Mouse (Mus musculus): ENCODE measurements around the gene Catsperd. TPM values are rescaled to one million over a fixed set of nuclear protein-coding genes. Genes with fewer than 3 reads are reported as not detected.
"Not testable (repeated sequence)": the region's sequence is repeated elsewhere in the genome, so short reads cannot be mapped to it uniquely, and the experiment has no call there.

Catsperd gene
- polyA plus RNA-seq, 1 experiment, result not detected

DNA sequence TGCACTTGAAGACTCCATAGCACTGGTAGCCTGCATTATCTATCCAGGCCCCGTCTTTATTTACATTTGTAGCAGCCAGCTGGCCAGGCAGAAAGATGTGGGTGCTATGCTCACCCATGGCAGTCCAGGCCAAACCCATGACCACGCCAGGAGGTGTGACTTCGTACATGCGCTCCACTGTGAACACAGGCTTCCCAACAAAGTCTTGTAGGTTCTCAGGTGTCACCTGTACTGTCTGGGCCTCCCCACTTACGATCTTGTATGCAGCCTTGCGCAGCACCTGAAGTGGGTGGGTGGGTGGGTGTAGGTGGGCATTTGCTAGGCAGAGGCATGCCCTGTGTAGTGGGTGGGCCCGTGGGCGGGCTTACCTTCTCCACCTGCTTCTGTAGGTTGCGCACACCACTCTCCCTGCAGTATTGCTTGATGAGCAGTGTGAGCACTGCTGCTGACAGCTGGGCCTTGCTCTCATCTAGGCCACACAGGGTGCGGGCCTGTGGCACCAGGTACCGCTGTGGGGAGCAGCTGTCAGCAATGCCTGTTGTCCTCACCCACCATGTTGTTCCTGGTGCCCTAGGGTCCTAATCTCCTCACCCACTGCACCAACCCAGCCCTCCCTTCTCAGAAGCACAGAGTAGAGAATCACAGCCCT, 12.7 kb upstream of the Catsperd start:
- TF ChIP-seq CTCF (IDR thresholded peaks at IDR 0.05; ENCODE audit: control insufficient read depth, insufficient read depth, low read length), result no peak
- Histone ChIP-seq H3K27ac (ENCODE audit: control insufficient read depth, insufficient read depth, low read depth, low read length, poor library complexity) (no peak overlapping the region), H3K4me3 (replicated peaks; ENCODE audit: control insufficient read depth, low read depth, low read length) (no peak overlapping the region), H3K4me1 (ENCODE audit: control insufficient read depth, insufficient read depth, low read length) (peaks cover 5% of the 10 kb centered on the region; the same call in 1 of the 2 replicates)
- 74% methylated on average over 11 of the region's 11 CpGs for WGBS

GRCm38 (mm10) chr17:56615792-56616191, 12.2 kb upstream of the Catsperd start:
- WGBS, result 85% methylated on average over 4 of the region's 4 CpGs
- Histone ChIP-seq H3K4me3 (replicated peaks; ENCODE audit: control insufficient read depth, low read depth, low read length) (no peak overlapping the region), H3K4me1 (ENCODE audit: control insufficient read depth, insufficient read depth, low read length) (peaks cover 5% of the 10 kb centered on the region; the same call in 1 of the 2 replicates), H3K27ac (ENCODE audit: control insufficient read depth, insufficient read depth, low read depth, low read length, poor library complexity) (no peak overlapping the region)
- TF ChIP-seq POLR2A (IDR thresholded peaks at IDR 0.05; ENCODE audit: borderline replicate concordance, control insufficient read depth, low read depth, low read length) (no peak), CTCF (IDR thresholded peaks at IDR 0.05; ENCODE audit: control insufficient read depth, insufficient read depth, low read length) (no peak)

GRCm38 (mm10) chr17:56616725-56617124, 11.2 kb upstream of the Catsperd start:
- TF ChIP-seq POLR2A (IDR thresholded peaks at IDR 0.05; ENCODE audit: borderline replicate concordance, control insufficient read depth, low read depth, low read length), result no peak
- TF ChIP-seq CTCF (IDR thresholded peaks at IDR 0.05; ENCODE audit: control insufficient read depth, insufficient read depth, low read length), result no peak
- peaks cover 5% of the 10 kb centered on the region; the same call in 1 of the 2 replicates for H3K4me1 ChIP-seq (ENCODE audit: control insufficient read depth, insufficient read depth, low read length)
- WGBS, result 91% methylated on average over 3 of the region's 3 CpGs

GRCm38 (mm10) chr17:56617628-56618027, 10.3 kb upstream of the Catsperd start:
- peaks cover 3% of the 10 kb centered on the region; the same call in 1 of the 2 replicates for H3K4me1 ChIP-seq (ENCODE audit: control insufficient read depth, insufficient read depth, low read length)
- TF ChIP-seq POLR2A (IDR thresholded peaks at IDR 0.05; ENCODE audit: borderline replicate concordance, control insufficient read depth, low read depth, low read length) (no peak), CTCF (IDR thresholded peaks at IDR 0.05; ENCODE audit: control insufficient read depth, insufficient read depth, low read length) (no peak)
- H3K27ac ChIP-seq (ENCODE audit: control insufficient read depth, insufficient read depth, low read depth, low read length, poor library complexity), result no peak overlapping the region
- no peak overlapping the region for H3K4me3 ChIP-seq (replicated peaks; ENCODE audit: control insufficient read depth, low read depth, low read length)
- WGBS, result 88% methylated on average over 8 of the region's 8 CpGs

More at GRCm38 (mm10) chr17:56616725-56617124, 11.2 kb upstream of the Catsperd start:
- H3K27ac ChIP-seq (ENCODE audit: control insufficient read depth, insufficient read depth, low read depth, low read length, poor library complexity), result no peak overlapping the region
- no peak overlapping the region for H3K4me3 ChIP-seq (replicated peaks; ENCODE audit: control insufficient read depth, low read depth, low read length)

- Histone ChIP-seq H3K4me1 (ENCODE audit: control insufficient read depth, insufficient read depth, low read length) (peaks cover 4% of the 10 kb centered on the region; the same call in 1 of the 2 replicates), H3K27ac (ENCODE audit: control insufficient read depth, insufficient read depth, low read depth, low read length, poor library complexity) (no peak overlapping the region), H3K4me3 (replicated peaks; ENCODE audit: control insufficient read depth, low read depth, low read length) (no peak overlapping the region)
- TF ChIP-seq POLR2A (IDR thresholded peaks at IDR 0.05; ENCODE audit: borderline replicate concordance, control insufficient read depth, low read depth, low read length) (no peak), CTCF (IDR thresholded peaks at IDR 0.05; ENCODE audit: control insufficient read depth, insufficient read depth, low read length) (no peak)
- WGBS, result 60% methylated on average over 3 of the region's 3 CpGs
These were observed 2.4 kb upstream of the Catsperd start for GRCm38 (mm10) chr17:56625495-56625894.

DNA sequence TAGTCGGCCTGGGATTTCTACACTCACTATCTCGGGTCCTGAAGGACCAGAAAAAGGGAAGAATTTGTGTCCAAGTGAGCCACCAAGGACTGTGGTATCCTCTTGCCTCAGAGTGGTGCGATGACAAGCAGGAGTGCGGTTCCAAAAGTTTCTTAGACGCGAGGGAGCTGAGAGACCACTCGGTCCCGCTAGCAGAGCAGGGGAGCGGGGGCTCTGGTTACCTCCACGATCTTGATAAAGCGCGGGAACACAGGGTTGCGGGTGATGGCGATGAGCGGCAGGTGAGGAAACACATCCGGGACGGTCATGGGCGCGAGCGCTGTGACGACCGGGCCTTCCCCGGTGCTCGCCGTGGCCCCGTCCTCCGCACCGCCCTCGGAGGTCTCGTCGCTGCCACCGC, 1.7 kb upstream of the Catsperd start:
- TF ChIP-seq CTCF (IDR thresholded peaks at IDR 0.05; ENCODE audit: control insufficient read depth, insufficient read depth, low read length), result no peak
- no peak for TF ChIP-seq POLR2A (IDR thresholded peaks at IDR 0.05; ENCODE audit: borderline replicate concordance, control insufficient read depth, low read depth, low read length)
- Histone ChIP-seq H3K4me1 (ENCODE audit: control insufficient read depth, insufficient read depth, low read length) (peaks cover 4% of the 10 kb centered on the region; the same call in 1 of the 2 replicates), H3K4me3 (replicated peaks; ENCODE audit: control insufficient read depth, low read depth, low read length) (peak overlapping the region; percentile 58), H3K27ac (ENCODE audit: control insufficient read depth, insufficient read depth, low read depth, low read length, poor library complexity) (no peak overlapping the region)
- 0% methylated on average over 32 of the region's 32 CpGs for WGBS

- under 1% methylated on average over 51 of the region's 51 CpGs for WGBS
These were observed 1.0 kb upstream of the Catsperd start, which contains the start of gene Lonp1 for GRCm38 (mm10) chr17:56626754-56627470. Gene Lonp1, minus strand, starts transcription at chr17:56626887.

GRCm38 (mm10) chr17:56629800-56630781, 2.1 kb downstream of the Catsperd start:
- not testable (repeated sequence) for H3K4me1 ChIP-seq (ENCODE audit: control insufficient read depth, insufficient read depth, low read length); H3K4me3 ChIP-seq (replicated peaks; ENCODE audit: control insufficient read depth, low read depth, low read length); H3K27ac ChIP-seq (ENCODE audit: control insufficient read depth, insufficient read depth, low read depth, low read length, poor library complexity)
- 77% methylated on average over 27 of the region's 27 CpGs for WGBS

More at GRCm38 (mm10) chr17:56626754-56627470, 1.0 kb upstream of the Catsperd start, which contains the start of gene Lonp1:
- Histone ChIP-seq H3K4me1 (ENCODE audit: control insufficient read depth, insufficient read depth, low read length) (peaks cover 4% of the 10 kb centered on the region; the same call in 1 of the 2 replicates), H3K4me3 (replicated peaks; ENCODE audit: control insufficient read depth, low read depth, low read length) (peak within 1 kb of the TSS; percentile 58), H3K27ac (ENCODE audit: control insufficient read depth, insufficient read depth, low read depth, low read length, poor library complexity) (no peak within 1 kb of the TSS)
- TF ChIP-seq CTCF (IDR thresholded peaks at IDR 0.05; ENCODE audit: control insufficient read depth, insufficient read depth, low read length) (peak; percentile 11; the same call in 1 of the 2 replicates), POLR2A (IDR thresholded peaks at IDR 0.05; ENCODE audit: borderline replicate concordance, control insufficient read depth, low read depth, low read length) (peak; percentile 76; the same call in 1 of the 2 replicates)
